Mouse (Mus musculus): Measurements from ENCODE around the gene Aifm3. TPM values are rescaled to one million over a fixed set of nuclear protein-coding genes. Genes with fewer than 3 reads are reported as not detected.
"Not testable (repeated sequence)": the region's sequence is repeated elsewhere in the genome, so short reads cannot be mapped to it uniquely, and the experiment has no call there.

Aifm3 gene
- polyA plus RNA-seq, 1 experiment from 2014 or later, result 1.8 TPM

DNA sequence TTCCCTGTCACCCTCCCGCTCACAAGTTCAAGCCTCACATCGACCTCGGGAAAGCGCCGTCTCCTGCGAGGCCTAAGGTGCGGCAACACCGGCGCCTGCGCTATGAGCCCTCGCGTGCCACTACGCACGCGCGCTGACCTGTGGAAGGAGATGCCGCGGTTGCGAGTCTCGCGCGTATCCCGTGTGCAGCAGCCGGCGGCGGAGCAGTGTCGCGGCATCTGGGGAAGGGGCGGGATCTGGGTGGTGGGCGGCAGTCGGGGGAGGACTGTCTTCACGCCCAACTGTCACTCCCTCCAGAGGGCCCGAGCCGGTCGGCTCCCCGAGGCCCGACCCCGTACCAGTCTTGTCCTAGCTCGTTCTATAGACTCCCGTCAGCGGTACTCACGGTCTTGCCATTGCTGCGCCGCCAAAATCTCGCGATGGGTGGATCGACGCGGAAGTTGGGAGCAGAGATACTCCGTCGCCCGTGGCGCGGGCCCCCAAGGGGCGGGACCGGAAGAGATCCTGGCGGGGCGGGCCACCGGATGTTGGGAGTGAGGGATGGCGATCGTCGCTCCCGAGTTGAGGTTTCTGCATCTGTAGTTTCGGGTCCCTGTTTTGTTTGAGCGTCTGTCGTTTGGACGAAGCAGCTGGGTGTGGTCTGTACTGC lies 41.4 kb downstream of the Aifm3 start, which contains the start of gene Thap7:
Gene Thap7, minus strand, starts transcription at position 497 of the 649 bp plus-strand sequence.
- Histone ChIP-seq H3K27ac (peak within 1 kb of the TSS; percentile 98), H3K4me3 (replicated peaks) (peak within 1 kb of the TSS; percentile 79), H3K36me3 (peaks cover 39% of the 10 kb centered on the region), H3K4me2 (peak within 1 kb of the TSS; percentile 79), H3K9me3 (replicated peaks) (no peaks in the 10 kb centered on the region), H3K27me3 (no peaks in the 10 kb centered on the region), H3K9ac (peak within 1 kb of the TSS; percentile 78), H3K4me1 (peaks cover 25% of the 10 kb centered on the region)
- peak; percentile 97 for ATAC-seq (replicated peaks; ENCODE audit: low FRiP score)
- WGBS, result under 1% methylated on average over 67 of the region's 67 CpGs

DNA sequence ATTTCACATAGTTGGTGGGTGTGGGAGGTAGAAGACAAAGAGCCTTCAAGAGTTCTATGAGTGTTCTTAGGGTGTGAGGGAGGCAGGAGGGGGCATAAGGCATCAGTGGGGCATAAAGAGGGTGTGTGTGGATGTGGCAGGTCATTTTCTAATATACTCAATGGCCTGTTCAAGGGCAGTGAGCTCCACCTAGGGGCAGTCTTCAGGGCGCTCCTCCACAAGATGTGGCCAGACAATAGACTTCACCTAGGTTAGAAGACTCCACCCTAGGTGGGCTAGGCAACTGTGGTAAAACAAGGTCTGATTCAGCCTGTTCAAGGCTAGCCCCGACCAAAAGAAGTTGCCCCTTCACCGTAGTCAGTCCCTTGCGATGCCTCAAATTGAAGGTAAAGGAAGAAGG lies 42.9 kb downstream of the Aifm3 start:
- ATAC-seq (replicated peaks; ENCODE audit: low FRiP score), result no peak
- Histone ChIP-seq H3K9me3 (replicated peaks) (no peaks in the 10 kb centered on the region), H3K9ac (no peak overlapping the region), H3K4me3 (replicated peaks) (peak overlapping the region; percentile 79; the same call in 1 of the 2 replicates), H3K27ac (no peak overlapping the region), H3K4me2 (0 out of 2 replicates have a peak overlapping the region, but pooled peaks have one; percentile 79), H3K27me3 (no peaks in the 10 kb centered on the region), H3K4me1 (peaks cover 25% of the 10 kb centered on the region), H3K36me3 (peaks cover 24% of the 10 kb centered on the region)
- WGBS, result 64% methylated on average over 4 of the region's 4 CpGs

DNA sequence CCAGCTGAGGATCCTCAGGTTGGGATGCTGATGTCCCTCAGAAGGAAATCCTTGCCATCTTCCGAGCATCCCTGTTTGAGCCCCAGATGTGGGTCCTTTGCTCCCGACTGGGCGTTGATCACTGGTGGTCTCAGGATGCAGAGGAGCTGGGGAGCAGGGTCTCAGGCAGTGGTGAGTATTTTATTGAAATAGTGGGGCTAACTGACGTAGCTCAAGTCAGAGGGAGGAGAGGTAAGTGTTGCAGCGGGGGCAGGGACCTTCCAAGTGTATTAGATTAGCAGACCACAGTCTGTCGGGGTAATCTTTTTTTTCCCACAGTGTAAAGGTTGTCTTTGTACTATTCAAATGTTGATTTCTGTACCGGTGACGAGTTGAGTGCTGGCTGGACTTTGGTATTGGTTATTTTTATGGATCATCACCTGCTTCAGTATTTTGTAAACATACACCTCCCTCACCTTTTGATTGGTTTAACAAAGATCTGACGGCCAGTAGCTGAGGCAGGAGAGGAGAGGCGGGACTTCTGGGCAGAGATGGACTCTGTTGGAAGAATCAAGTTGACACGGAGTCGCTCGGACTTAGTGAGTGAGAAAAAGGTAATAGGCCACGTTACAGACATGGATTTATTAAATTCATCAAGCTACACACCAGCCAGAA lies 43.4 kb downstream of the Aifm3 start:
- Histone ChIP-seq H3K36me3 (peaks cover 18% of the 10 kb centered on the region), H3K9ac (no peak overlapping the region), H3K27ac (no peak overlapping the region), H3K9me3 (replicated peaks) (no peaks in the 10 kb centered on the region), H3K4me1 (peaks cover 25% of the 10 kb centered on the region), H3K4me3 (replicated peaks) (no peak overlapping the region), H3K4me2 (no peak overlapping the region), H3K27me3 (no peaks in the 10 kb centered on the region)
- WGBS, result 76% methylated on average over 14 of the region's 14 CpGs
- no peak for ATAC-seq (replicated peaks; ENCODE audit: low FRiP score)

DNA sequence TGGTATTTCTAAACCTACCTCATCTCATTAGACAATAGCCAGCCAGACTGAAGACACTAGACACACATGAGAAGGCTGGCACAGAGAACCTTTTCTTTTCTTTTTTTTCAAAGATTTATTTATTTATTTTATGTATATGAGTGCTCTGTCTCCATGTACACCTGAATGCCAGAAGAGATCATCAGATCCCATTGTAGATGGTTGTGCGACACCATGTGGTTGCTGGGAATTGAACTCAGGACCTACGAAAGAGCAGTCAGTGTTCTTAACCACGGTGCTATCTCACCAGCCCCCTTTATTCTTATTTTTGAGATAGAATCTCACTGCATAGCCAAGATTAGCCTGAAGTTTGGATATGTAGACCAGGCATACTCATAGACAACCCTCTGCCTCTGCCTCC lies 47.2 kb downstream of the Aifm3 start:
- H3K4me1 ChIP-seq, result peaks cover 6% of the 10 kb centered on the region

DNA sequence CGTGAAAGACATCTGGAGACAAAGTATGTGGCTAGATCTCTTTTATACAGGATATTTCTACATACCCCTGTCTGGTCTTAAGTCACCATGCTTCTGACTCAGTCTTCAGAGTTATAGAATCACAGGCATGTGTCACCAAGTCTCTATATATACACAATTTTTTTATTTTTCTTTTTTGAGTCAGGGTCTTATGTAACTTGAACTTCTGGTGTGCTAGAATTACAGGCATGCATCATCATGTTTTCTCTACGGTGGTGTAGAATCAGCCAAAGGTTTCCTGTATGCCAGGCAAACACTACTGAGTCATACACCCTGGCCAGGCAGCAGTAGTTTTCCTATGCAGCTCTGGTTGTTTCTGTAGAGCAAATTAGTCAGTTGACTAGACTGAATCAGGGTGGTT lies 53.2 kb downstream of the Aifm3 start:
- 86% methylated on average over 2 of the region's 2 CpGs for WGBS
- Histone ChIP-seq H3K27ac (no peak overlapping the region), H3K9ac (no peak overlapping the region), H3K4me1 (no peaks in the 10 kb centered on the region), H3K9me3 (replicated peaks) (no peaks in the 10 kb centered on the region), H3K27me3 (peaks cover 20% of the 10 kb centered on the region), H3K4me2 (no peak overlapping the region), H3K36me3 (no peaks in the 10 kb centered on the region), H3K4me3 (replicated peaks) (no peak overlapping the region)
- no peak for ATAC-seq (replicated peaks; ENCODE audit: low FRiP score)

More for the DNA sequence above, 47.2 kb downstream of the Aifm3 start:
- no peak overlapping the region for H3K4me2 ChIP-seq
- no peak overlapping the region for H3K9ac ChIP-seq
- 94% methylated on average over 3 of the region's 3 CpGs for WGBS
- H3K27me3 ChIP-seq, result peaks cover 4% of the 10 kb centered on the region; the same call in 1 of the 2 replicates
- H3K4me3 ChIP-seq (replicated peaks), result no peak overlapping the region
- no peak overlapping the region for H3K27ac ChIP-seq
- H3K9me3 ChIP-seq (replicated peaks), result no peaks in the 10 kb centered on the region
- ATAC-seq (replicated peaks; ENCODE audit: low FRiP score), result no peak
- H3K36me3 ChIP-seq, result no peaks in the 10 kb centered on the region

DNA sequence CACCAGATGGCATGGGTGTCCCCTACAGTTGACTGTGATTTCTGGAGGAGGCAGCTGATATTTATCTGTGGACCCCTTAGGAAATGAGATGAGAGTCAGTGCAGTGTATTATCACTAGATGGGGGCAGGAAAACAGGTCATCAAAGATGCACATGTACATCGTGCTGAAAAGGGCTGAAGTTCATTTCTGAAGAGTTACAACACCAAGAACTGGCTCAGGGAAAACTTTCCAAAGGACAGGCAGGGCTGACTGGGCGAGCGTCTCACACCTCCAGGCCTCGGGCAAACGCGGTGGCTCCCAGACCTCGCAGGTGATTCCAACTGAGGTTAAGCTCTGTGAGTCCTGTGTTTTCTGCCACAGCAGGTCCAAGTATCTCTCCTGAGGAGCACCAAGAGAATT lies 63.4 kb downstream of the Aifm3 start:
- Histone ChIP-seq H3K27ac (no peak overlapping the region), H3K4me3 (replicated peaks) (no peak overlapping the region), H3K27me3 (0 out of 2 replicates have a peak, but pooled peaks cover 4% of the 10 kb centered on the region), H3K4me2 (no peak overlapping the region), H3K36me3 (no peaks in the 10 kb centered on the region), H3K4me1 (peaks cover 17% of the 10 kb centered on the region), H3K9ac (no peak overlapping the region), H3K9me3 (replicated peaks) (no peaks in the 10 kb centered on the region)
- ATAC-seq (replicated peaks; ENCODE audit: low FRiP score), result no peak
- 86% methylated on average over 7 of the region's 7 CpGs for WGBS

DNA sequence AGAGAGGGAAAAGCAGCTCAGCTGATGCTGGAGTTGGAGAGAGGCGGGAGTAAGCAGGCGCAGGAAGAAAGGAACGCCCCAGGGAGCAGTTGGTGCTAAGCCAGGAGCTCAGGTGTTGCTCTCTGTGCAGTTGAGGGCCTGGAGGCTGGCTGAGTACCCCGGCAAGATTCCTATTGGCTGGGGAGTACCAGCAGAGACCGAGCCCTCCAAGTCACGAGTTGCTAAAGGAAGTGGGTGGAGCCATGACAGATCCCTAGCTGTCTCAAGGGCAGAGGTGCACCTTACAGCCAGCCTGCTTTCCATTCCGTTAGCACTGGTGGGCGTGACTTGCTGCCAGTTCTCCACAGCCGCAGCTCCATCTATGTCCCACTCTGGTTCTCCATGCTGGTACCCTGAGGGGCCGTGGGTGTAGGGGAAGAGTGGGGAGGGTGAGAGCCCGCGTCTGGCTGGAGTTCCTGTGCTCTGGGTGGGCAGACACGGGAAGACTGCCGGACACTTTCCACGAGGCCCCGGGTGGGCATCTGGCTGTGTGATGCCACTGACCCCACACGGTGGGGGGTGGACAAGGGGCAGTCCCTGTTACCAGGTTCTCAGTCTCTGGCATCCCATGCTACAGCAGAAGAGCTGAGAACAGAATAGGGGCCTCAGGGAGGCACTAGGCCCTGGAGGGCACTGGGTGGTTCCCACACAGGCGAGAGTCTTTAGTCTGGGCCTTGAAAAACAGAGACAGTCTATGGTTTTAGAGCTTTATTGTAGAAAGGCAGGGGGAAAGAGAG lies 64.7 kb downstream of the Aifm3 start:
- H3K4me3 ChIP-seq (replicated peaks), result peak overlapping the region; percentile 23
- ATAC-seq (replicated peaks; ENCODE audit: low FRiP score), result peak; percentile 93

GRCm38 (mm10) chr16:17554702-17555101 lies 65.3 kb downstream of the Aifm3 start:
- not testable (repeated sequence) for H3K27me3 ChIP-seq; H3K9ac ChIP-seq; H3K27ac ChIP-seq; H3K9me3 ChIP-seq (replicated peaks); H3K36me3 ChIP-seq; H3K4me3 ChIP-seq (replicated peaks); ATAC-seq (replicated peaks; ENCODE audit: low FRiP score)
- Histone ChIP-seq H3K4me2 (peak overlapping the region; percentile 51; the same call in 1 of the 2 replicates), H3K4me1 (peaks cover 35% of the 10 kb centered on the region)
- WGBS, result 26% methylated on average over 4 of the region's 4 CpGs

More for the DNA sequence above, 64.7 kb downstream of the Aifm3 start:
- no peaks in the 10 kb centered on the region for H3K9me3 ChIP-seq (replicated peaks)
- H3K27ac ChIP-seq, result peak overlapping the region; percentile 38
- no peak overlapping the region for H3K9ac ChIP-seq
- H3K4me1 ChIP-seq, result peaks cover 29% of the 10 kb centered on the region
- H3K4me2 ChIP-seq, result peak overlapping the region; percentile 51
- H3K27me3 ChIP-seq, result 0 out of 2 replicates have a peak, but pooled peaks cover 4% of the 10 kb centered on the region
- WGBS, result 12% methylated on average over 18 of the region's 18 CpGs
- no peaks in the 10 kb centered on the region for H3K36me3 ChIP-seq

DNA sequence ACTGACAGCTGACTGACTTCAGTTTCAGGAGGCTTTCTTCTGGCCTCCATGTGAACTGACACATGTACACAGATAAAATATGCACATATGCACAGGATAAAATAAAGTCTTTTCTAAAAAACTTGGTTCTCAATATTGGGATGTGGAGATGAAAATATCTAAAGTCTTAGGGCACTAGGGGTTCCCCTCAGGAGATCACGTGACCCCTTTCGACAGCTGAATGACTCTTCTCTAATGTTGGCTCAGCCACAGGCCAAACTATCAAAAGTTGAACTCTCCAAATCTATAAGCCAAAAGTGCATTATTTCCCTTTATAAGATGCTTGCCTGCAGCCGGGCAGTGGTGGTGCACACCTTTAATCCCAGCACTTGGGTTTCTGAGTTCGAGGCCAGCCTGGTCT lies 66.8 kb downstream of the Aifm3 start:
- Histone ChIP-seq H3K36me3 (no peaks in the 10 kb centered on the region), H3K9ac (no peak overlapping the region), H3K4me2 (no peak overlapping the region), H3K4me1 (peaks cover 45% of the 10 kb centered on the region), H3K27ac (no peak overlapping the region), H3K27me3 (0 out of 2 replicates have a peak, but pooled peaks cover 4% of the 10 kb centered on the region), H3K9me3 (replicated peaks) (no peaks in the 10 kb centered on the region), H3K4me3 (replicated peaks) (no peak overlapping the region)
- ATAC-seq (replicated peaks; ENCODE audit: low FRiP score), result no peak
- 90% methylated on average over 4 of the region's 4 CpGs for WGBS

DNA sequence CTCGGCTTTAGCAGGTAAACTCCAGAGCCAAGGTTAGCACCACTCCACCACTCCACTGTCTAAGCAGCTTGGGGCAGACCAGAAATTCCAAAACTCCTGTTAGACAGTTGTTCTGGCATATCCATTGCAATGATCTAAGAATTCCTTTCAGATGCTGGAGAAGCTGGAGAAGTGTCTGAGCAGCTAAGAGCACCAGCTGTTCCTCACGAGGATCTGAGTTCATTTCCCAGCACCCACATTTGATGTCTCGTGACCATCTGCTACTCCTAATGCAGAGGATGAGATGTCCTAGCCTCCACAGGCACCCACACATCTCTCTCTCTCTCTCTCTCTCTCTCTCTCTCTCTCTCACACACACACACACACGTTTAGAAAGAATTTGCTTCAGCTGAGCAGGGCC lies 67.5 kb downstream of the Aifm3 start:
- H3K4me3 ChIP-seq (replicated peaks), result no peak overlapping the region
- no peak overlapping the region for H3K9ac ChIP-seq
- no peak overlapping the region for H3K4me2 ChIP-seq
- no peak overlapping the region for H3K27ac ChIP-seq
- ATAC-seq (replicated peaks; ENCODE audit: low FRiP score), result no peak
- 0 out of 2 replicates have a peak, but pooled peaks cover 4% of the 10 kb centered on the region for H3K27me3 ChIP-seq
- 56% methylated on average over 4 of the region's 4 CpGs for WGBS
- peaks cover 51% of the 10 kb centered on the region for H3K4me1 ChIP-seq
- H3K36me3 ChIP-seq, result no peaks in the 10 kb centered on the region
- H3K9me3 ChIP-seq (replicated peaks), result no peaks in the 10 kb centered on the region
